Mouse (Mus musculus) liver, adult 2 months (tissue): ENCODE measurements around the gene Slc25a42.

Experiments
- CTCF ChIP-seq: fragments of 200-500 bp; IDR thresholded peaks from 2 replicates; pipeline ENCODE4 v1.5.1; 2011; ENCODE audit warnings: low read depth, low read length, control low read depth
- POLR2A ChIP-seq: fragments of 200-500 bp; IDR thresholded peaks from 2 replicates; pipeline ENCODE4 v1.6.1; 2011; ENCODE audit warnings: low read length, control low read depth; ENCODE audit not compliant: insufficient read depth; ENCODE audit errors: extremely low read depth

DNA sequence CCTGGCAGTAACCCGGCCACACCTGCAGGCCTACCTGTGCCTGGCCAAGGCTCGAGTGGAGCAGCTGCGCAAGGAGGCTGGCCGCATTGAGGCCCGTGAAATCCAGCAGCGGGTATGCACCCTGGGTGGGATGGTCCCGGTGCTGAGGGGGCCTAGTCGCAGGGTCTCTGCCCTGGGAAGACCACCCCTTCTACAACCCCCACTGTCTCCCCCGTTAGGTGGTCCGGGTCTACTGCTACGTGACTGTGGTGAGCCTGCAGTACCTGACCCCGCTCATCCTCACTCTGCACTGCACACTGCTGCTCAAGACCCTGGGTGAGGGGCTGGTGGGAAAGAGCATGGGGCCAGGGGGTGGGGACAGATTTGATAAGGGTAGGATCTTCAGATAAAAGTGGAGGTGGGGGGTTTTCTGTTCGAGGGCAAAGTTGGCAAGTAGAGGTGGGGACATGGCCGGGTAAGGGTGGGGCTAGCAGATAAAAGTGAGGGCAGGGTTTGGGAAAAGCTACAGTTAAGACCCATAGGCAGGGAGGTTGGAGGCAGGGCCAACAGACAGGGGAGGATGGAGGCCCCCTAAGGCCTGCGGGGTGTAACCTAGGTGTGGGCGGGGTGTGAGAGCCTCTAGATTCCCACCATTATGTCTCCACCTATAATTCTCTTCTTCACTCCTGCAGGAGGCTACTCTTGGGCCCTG is 30.7 kb downstream of the Slc25a42 start:
- TF ChIP-seq POLR2A (no peak), CTCF (no peak)
